Mouse (Mus musculus) heart, embryonic 13.5 days (tissue): ENCODE data around the gene Slc22a3. TPM values are rescaled to one million over a fixed set of nuclear protein-coding genes. Genes with fewer than 3 reads are reported as not detected.
A peak's percentile ranks its signal among the peaks of the same experiment; 100 is the strongest.

Experiments used
- ATAC-seq: fragments of 200-750 bp; cut with Nextera tagmentation; 2 replicates; pipeline ENCODE4 v1.8.0; 2017; ENCODE audit warnings: moderate TSS enrichment; ENCODE audit not compliant: insufficient number of reproducible peaks, low FRiP score, low TSS enrichment; ENCODE audit errors: extremely low read depth
- H3K27ac ChIP-seq: fragments of 300-500 bp; sonication (generic); replicated peaks from 2 replicates; pipeline ENCODE4 v1.5.1; 2015; ENCODE audit warnings: moderate library complexity, mild to moderate bottlenecking, inconsistent platforms
- H3K27me3 ChIP-seq: fragments of 300-500 bp; sonication (generic); replicated peaks from 2 replicates; pipeline ENCODE4 v1.6.1; 2015; ENCODE audit warnings: mild to moderate bottlenecking, inconsistent platforms
- H3K36me3 ChIP-seq: fragments of 300-500 bp; sonication (generic); 2 replicates; pipeline ENCODE4 v1.6.1; 2015; ENCODE audit warnings: mild to moderate bottlenecking, inconsistent platforms
- H3K4me1 ChIP-seq: fragments of 300-500 bp; sonication (generic); 2 replicates; pipeline ENCODE4 v1.6.1; 2015; ENCODE audit warnings: inconsistent platforms
- H3K4me2 ChIP-seq: fragments of 300-500 bp; sonication (generic); 2 replicates; pipeline ENCODE4 v1.6.1; 2015; ENCODE audit warnings: inconsistent platforms, mild to moderate bottlenecking, moderate library complexity
- H3K4me3 ChIP-seq: fragments of 300-500 bp; sonication (generic); 2 replicates; pipeline ENCODE4 v1.5.1; 2015; ENCODE audit warnings: moderate library complexity, mild to moderate bottlenecking, inconsistent platforms
- H3K9ac ChIP-seq: fragments of 300-500 bp; sonication (generic); 2 replicates; pipeline ENCODE4 v1.6.1; 2015; ENCODE audit warnings: inconsistent platforms, mild to moderate bottlenecking, moderate library complexity
- H3K9me3 ChIP-seq: fragments of 300-500 bp; sonication (generic); 2 replicates; pipeline ENCODE4 v1.6.1; 2016; ENCODE audit warnings: inconsistent platforms
- WGBS: fragments of 180-500 bp; shearing (Covaris S2); methylation state at CpG from one replicate; pipeline ENCODE4 v1.1.7; 2015; ENCODE audit warnings: mixed read lengths; 5-methylcytosine and 5-hydroxymethylcytosine counted together
- polyA plus RNA-seq: library from polyadenylated mRNA; unstranded; fragments of >200 nt; fragmentation: Nextera tagmentation; extraction: Ambion mirVana; gene quantifications from 2 replicates; pipeline ENCODE4 v1.2.1, GENCODE M21; 2015

The Slc22a3 gene
- polyA plus RNA-seq, 1 experiment from 2014 or later: 0.36 TPM

DNA sequence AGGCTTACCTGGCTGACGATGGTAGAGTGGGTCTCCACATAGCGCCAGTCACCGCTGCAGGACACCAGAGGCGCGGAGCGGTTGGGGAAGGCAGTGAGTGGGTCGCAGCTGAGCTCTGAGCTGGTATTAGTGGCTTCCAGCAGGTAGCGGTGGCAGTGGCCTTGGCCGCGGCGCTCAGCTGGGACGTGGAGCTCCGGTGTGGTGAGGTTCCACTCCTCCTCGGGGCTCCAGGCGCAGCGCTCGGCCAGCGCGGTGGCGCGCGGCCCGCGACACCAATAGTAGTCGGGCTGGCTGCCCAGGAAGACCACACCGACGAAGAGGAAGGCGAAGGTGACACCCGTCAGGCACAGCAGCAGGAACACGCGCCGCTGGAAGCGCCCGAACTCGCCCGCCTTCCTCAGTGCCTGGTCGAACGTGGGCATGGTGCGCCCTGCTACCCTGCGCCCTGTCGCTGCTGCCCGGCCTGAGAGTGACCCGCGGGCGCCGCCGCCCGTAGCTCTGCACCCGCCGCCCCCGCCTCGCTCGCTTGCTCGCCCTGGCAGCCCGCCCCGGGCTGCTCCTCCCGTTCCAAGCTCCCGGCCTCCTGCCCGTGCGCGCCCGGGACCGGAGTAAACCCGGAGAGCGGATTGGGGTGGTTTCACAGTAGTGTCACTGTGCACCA is 471 bp downstream of the Slc22a3 start:
- H3K27me3 ChIP-seq: peaks cover 84% of the 10 kb centered on the region
- no peak; the same call in 1 of the 2 replicates for ATAC-seq
- peak overlapping the region; percentile 81 for H3K4me2 ChIP-seq
- H3K4me1 ChIP-seq: peaks cover 5% of the 10 kb centered on the region; the same call in 1 of the 2 replicates
- no peaks in the 10 kb centered on the region for H3K9me3 ChIP-seq
- WGBS: 2% methylated on average over 65 of the region's 65 CpGs
- peak overlapping the region; percentile 61 for H3K9ac ChIP-seq
- H3K27ac ChIP-seq: no peak overlapping the region
- H3K36me3 ChIP-seq: no peaks in the 10 kb centered on the region
- H3K4me3 ChIP-seq: peak overlapping the region; percentile 58

DNA sequence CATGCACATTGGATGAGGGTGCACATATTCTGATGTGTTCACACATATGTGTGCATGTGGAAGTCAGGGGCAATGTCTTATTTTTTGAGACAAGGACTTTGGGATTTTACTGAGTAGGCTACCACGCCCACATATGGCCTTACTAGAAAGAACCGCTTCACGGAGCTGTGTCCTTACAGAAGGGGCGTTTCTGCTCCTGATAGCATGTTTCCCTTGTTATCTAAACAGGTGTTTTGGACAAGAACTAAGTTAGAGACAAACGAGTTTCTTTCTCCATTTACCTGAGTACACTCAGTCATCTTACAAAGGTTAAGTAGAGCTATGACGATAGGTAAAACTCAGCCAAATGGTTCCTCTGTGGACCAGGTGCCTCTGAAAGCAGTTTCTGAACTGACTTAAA is 1.8 kb downstream of the Slc22a3 start:
- Histone ChIP-seq H3K36me3 (no peaks in the 10 kb centered on the region), H3K27ac (no peak overlapping the region), H3K9ac (no peak overlapping the region), H3K27me3 (peaks cover 73% of the 10 kb centered on the region), H3K9me3 (0 out of 2 replicates have a peak, but pooled peaks cover 5% of the 10 kb centered on the region), H3K4me2 (no peak overlapping the region), H3K4me1 (peaks cover 5% of the 10 kb centered on the region; the same call in 1 of the 2 replicates), H3K4me3 (no peak overlapping the region)
- no peak for ATAC-seq
- WGBS: 63% methylated on average over 6 of the region's 6 CpGs

DNA sequence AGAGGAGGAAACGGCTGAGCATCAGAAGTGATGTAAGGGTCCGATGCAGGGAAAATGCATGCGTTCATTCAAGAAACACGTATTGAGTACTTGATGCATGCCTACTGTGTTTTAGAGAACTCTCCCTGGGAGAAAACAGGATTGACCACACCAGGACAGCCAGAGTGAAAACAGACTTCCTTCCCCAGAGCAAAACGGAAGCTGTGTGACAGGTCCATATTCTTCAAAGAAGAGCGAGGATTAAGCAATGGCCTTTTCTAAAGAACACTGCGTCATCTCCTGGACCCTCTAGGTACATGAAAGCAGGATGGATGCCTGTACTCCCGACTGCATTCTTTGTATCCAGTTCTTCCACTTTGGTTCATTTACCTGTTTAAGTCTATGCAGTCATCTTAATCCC is 8.1 kb downstream of the Slc22a3 start:
- ATAC-seq: no peak
- Histone ChIP-seq H3K9ac (no peak overlapping the region), H3K4me1 (no peaks in the 10 kb centered on the region), H3K4me3 (no peak overlapping the region), H3K27ac (no peak overlapping the region), H3K4me2 (no peak overlapping the region), H3K27me3 (peaks cover 36% of the 10 kb centered on the region), H3K36me3 (no peaks in the 10 kb centered on the region), H3K9me3 (0 out of 2 replicates have a peak, but pooled peaks cover 7% of the 10 kb centered on the region)
- 70% methylated on average over 8 of the region's 8 CpGs for WGBS

DNA sequence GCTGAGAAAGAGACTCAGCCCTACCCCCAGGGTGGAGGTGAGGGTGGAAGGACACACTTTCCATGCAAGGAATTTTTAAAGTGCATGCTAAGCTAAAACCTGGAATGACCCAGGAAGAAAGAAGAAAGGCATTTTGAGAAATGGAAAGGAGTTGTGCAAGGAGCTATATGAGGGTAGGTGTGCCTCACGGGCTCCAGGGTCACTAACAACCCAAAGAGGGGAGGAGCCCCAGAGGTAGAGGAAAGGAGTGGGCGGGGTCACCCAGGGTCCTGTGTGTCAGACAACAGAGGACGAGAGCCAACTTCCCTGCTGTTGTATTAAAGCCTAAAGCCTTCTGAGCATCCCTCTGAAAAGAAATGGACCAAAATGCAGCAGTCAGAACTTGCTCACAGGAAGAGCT is 11.9 kb downstream of the Slc22a3 start:
- no peaks in the 10 kb centered on the region for H3K36me3 ChIP-seq
- no peak overlapping the region for H3K4me2 ChIP-seq
- 40% methylated on average over 3 of the region's 3 CpGs for WGBS
- peaks cover 32% of the 10 kb centered on the region for H3K27me3 ChIP-seq
- no peaks in the 10 kb centered on the region for H3K4me1 ChIP-seq
- no peak for ATAC-seq
- no peak overlapping the region for H3K9ac ChIP-seq
- H3K4me3 ChIP-seq: no peak overlapping the region
- 0 out of 2 replicates have a peak, but pooled peaks cover under 1% of the 10 kb centered on the region for H3K9me3 ChIP-seq
- no peak overlapping the region for H3K27ac ChIP-seq

DNA sequence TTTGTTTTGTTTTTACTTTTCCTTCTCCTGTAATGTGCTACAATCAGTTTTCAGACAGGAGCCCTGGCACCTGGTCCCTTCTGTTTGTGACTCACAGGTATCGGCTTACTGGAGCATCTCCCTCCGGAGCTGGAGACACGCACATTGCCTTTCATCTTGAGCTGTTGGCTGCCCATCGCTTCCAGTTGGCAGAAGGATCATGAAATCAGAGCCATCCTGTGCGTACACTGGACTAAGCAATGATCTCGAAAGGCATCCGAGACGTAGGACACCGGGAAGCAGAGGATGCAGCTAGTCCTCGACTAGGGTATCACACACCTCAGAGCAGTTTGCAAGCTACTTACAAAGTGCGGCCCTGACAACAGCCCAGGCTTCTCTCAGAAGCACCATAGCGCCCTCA is 15.9 kb downstream of the Slc22a3 start:
- no peak for ATAC-seq
- 73% methylated on average over 12 of the region's 12 CpGs for WGBS
- Histone ChIP-seq H3K9ac (no peak overlapping the region), H3K27ac (no peak overlapping the region), H3K4me1 (no peaks in the 10 kb centered on the region), H3K4me2 (no peak overlapping the region), H3K36me3 (no peaks in the 10 kb centered on the region), H3K27me3 (peaks cover 42% of the 10 kb centered on the region), H3K4me3 (no peak overlapping the region), H3K9me3 (no peaks in the 10 kb centered on the region)

DNA sequence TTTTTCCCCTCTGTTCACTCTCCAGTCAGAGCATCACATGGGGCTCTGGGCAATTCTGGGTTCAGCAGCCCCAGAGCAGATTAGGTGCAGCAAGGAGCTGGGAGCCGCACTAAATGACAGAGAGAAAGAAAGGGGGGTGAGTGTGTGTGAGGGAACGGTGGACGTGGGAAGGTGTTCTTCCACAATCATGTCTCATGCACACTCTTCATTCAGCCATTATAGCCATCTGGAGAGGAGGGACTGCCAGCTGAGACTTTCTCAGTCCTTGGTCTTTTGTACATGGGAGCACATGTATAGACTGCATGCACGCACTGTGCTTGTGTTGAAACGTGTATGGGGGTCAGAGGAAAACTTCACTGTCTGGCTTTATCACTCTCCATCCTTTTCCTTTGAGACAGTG is 17.6 kb downstream of the Slc22a3 start:
- Histone ChIP-seq H3K27ac (no peak overlapping the region), H3K9ac (no peak overlapping the region), H3K4me1 (no peaks in the 10 kb centered on the region), H3K4me2 (no peak overlapping the region), H3K9me3 (no peaks in the 10 kb centered on the region), H3K4me3 (no peak overlapping the region), H3K27me3 (peaks cover 29% of the 10 kb centered on the region), H3K36me3 (no peaks in the 10 kb centered on the region)
- 74% methylated on average over 5 of the region's 5 CpGs for WGBS
- ATAC-seq: no peak

DNA sequence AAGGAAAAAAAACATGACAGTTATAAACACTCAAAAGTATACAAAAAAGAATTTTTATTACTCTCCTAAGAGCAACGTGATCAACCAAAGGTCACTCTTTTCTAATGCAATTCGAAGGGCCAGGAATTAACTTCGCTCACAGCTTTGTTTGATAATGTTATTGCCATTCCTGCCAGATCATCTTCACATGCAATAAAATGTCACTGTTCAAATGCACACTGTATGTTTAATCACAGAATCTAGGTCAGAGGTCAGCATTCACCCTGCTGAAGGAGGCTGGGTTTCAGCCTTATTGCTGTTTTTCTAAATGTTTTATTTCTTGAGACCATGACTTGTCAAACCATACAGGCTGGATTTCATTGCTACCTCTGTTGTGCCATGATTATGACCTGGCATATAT is 21.8 kb downstream of the Slc22a3 start:
- Histone ChIP-seq H3K9me3 (no peaks in the 10 kb centered on the region), H3K27ac (no peak overlapping the region), H3K36me3 (no peaks in the 10 kb centered on the region), H3K4me2 (no peak overlapping the region), H3K27me3 (peaks cover 16% of the 10 kb centered on the region), H3K4me3 (no peak overlapping the region), H3K9ac (no peak overlapping the region), H3K4me1 (no peaks in the 10 kb centered on the region)
- 84% methylated on average over 3 of the region's 3 CpGs for WGBS
- no peak for ATAC-seq

DNA sequence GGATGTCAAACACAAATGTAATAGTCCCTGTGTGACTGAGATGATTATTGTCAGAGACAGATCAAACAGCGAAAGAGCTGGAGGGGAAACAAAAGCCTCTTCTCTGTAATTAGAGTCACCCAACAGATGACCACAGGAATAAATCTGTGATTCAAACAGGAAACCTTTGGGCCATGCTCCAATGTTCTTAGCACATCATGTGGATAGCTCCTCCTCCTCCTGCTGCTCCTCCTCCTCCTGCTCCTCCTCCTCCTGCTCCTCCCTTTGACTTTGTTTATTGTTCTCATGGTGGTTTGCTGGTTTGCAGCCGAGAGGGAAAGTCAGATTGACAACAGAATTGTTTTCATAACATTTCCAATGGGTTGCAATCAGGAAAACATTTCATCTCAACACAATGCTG is 28.1 kb downstream of the Slc22a3 start:
- WGBS: 62% methylated on average over 2 of the region's 2 CpGs
- no peak overlapping the region for H3K4me2 ChIP-seq
- no peak for ATAC-seq

DNA sequence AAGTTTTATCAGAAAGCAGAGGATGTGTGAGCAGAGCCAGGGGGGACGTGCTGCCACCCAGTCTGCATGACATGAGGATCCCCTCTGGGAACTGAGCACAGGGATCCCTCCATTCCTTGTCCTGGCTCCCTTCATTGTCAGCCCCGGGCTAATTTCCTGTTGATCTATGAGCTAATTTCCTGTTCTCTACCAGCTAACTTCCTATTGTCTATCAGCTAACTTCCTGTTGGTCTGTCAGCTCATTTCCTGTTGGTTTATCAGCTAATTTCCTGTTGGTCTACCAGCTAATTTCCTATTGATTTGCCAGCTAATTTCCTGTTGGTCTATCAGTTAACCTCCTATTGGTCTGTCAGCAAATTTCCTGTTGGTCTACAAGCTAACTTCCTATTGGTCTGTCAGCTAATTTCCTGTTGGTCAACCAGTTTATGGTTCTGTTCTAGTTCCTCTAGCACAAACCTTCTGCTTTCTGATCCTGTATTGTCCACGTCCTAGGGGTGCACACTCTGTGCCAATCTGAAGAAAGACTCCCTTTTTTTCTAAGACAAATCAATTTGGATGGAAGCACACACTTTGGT is 32.9 kb downstream of the Slc22a3 start:
- no peak for ATAC-seq
- H3K9me3 ChIP-seq: no peaks in the 10 kb centered on the region

More for the DNA sequence above, 28.1 kb downstream of the Slc22a3 start:
- Histone ChIP-seq H3K27me3 (peaks cover 6% of the 10 kb centered on the region; the same call in 1 of the 2 replicates), H3K36me3 (no peaks in the 10 kb centered on the region), H3K9me3 (no peaks in the 10 kb centered on the region), H3K4me1 (no peaks in the 10 kb centered on the region), H3K27ac (no peak overlapping the region), H3K9ac (no peak overlapping the region), H3K4me3 (no peak overlapping the region)

DNA sequence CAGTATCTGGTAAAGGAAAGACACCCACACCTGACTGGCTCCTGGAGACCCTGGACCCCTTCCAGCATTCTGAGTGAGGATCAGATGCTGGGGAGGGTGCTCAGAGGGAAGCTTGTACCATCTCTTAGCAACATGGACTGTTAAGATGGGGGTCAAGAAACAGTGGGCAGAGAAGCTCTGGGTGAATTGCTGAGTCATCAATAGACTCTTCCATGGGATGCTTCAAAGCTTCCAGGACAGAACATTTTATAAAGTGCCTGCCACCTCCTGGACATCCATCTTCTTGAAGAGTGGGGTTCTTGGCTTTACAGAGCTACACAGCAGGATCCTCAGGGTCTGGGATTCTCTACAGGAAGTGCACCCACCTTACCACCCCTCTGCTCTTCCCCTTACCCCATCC is 35.0 kb downstream of the Slc22a3 start:
- Histone ChIP-seq H3K4me2 (no peak overlapping the region), H3K4me3 (no peak overlapping the region), H3K4me1 (peaks cover 6% of the 10 kb centered on the region), H3K9me3 (no peaks in the 10 kb centered on the region), H3K36me3 (no peaks in the 10 kb centered on the region), H3K9ac (no peak overlapping the region), H3K27me3 (peaks cover 5% of the 10 kb centered on the region; the same call in 1 of the 2 replicates), H3K27ac (no peak overlapping the region)
- ATAC-seq: no peak

More for the DNA sequence above, 32.9 kb downstream of the Slc22a3 start:
- Histone ChIP-seq H3K27ac (0 out of 2 replicates have a peak overlapping the region, but pooled peaks have one; percentile 36), H3K4me1 (no peaks in the 10 kb centered on the region), H3K9ac (no peak overlapping the region), H3K4me2 (no peak overlapping the region), H3K4me3 (no peak overlapping the region), H3K36me3 (no peaks in the 10 kb centered on the region), H3K27me3 (peaks cover 5% of the 10 kb centered on the region; the same call in 1 of the 2 replicates)
- 50% methylated on average over 3 of the region's 3 CpGs for WGBS

DNA sequence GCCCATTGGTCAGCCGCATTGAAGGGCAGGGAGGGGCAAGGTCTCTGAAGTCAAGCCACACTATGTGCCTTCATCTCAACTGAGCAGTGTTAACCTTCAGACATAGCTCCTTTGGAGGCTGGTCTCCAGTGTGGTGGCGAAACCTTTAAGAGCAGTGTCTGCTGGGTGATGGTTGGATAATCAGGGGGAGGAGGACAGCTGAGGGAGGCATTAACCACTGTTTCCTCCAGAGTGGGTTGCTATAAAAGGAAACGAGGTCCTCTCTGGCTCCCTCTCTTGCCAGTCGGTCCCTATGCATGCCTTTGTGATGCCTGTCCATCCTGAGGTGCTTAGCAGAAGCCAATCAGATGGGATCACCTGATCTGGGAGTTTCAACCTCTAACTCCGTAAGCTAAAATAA is 38.8 kb downstream of the Slc22a3 start:
- Histone ChIP-seq H3K4me2 (no peak overlapping the region), H3K9me3 (no peaks in the 10 kb centered on the region), H3K4me3 (no peak overlapping the region), H3K36me3 (no peaks in the 10 kb centered on the region), H3K27me3 (peaks cover 15% of the 10 kb centered on the region; the same call in 1 of the 2 replicates), H3K27ac (no peak overlapping the region), H3K4me1 (peaks cover 10% of the 10 kb centered on the region), H3K9ac (no peak overlapping the region)
- no peak for ATAC-seq
- 58% methylated on average over 5 of the region's 5 CpGs for WGBS

DNA sequence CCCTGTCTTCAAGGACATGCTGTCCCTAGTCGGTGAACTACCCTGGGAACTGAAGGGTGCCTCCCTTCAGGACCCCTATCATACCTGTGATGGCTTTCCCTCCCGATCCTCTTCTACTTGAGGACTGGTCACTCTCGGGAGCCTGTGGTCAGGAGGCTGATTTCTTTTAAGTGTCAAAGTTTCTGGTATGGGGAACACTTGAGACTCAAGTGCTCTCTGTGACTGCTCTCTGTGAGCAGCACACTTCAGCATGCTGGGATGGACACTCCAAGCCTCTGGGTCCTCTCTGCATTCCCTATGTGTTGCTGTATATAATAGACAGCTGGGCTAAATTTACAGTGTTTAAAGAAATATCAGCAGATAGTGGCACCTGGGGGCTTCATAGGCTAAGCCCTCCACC is 39.9 kb downstream of the Slc22a3 start:
- Histone ChIP-seq H3K27me3 (peaks cover 15% of the 10 kb centered on the region; the same call in 1 of the 2 replicates), H3K4me1 (peaks cover 10% of the 10 kb centered on the region), H3K4me3 (no peak overlapping the region), H3K27ac (no peak overlapping the region), H3K36me3 (no peaks in the 10 kb centered on the region), H3K4me2 (no peak overlapping the region), H3K9me3 (no peaks in the 10 kb centered on the region), H3K9ac (no peak overlapping the region)
- whole genome bisulfite sequencing: 31% methylated on average over 3 of the region's 3 CpGs
- no peak for ATAC-seq
